Mouse (Mus musculus) liver, embryonic 14.5 days (tissue): ENCODE data around the gene Ick. TPM values are rescaled to one million over a fixed set of nuclear protein-coding genes. Genes with fewer than 3 reads are reported as not detected.
"Not testable (repeated sequence)": the region's sequence is repeated elsewhere in the genome, so short reads cannot be mapped to it uniquely, and the experiment has no call there.

Source experiments
- ATAC-seq: fragments of 200-750 bp; cut with Nextera tagmentation; 2 replicates; pipeline ENCODE4 v1.8.0; 2017; ENCODE audit warnings: moderate number of reproducible peaks, mild to moderate bottlenecking, moderate library complexity; ENCODE audit not compliant: insufficient read depth
- DNase-seq, 3 experiments: peaks; one replicate each; pipeline ENCODE4 v3.0.0-alpha.2; 2012 to 2013; ENCODE audit warnings: low read depth in 3 of 3, low spot score in 3 of 3
- H3K27ac ChIP-seq: fragments of 300-500 bp; sonication (generic); 2 replicates; pipeline ENCODE4 v1.5.1; 2014; ENCODE audit warnings: moderate library complexity, mild to moderate bottlenecking, control low read depth, inconsistent platforms
- H3K27me3 ChIP-seq: fragments of 300-500 bp; sonication (generic); 2 replicates; pipeline ENCODE4 v1.6.1; 2014; ENCODE audit warnings: mild to moderate bottlenecking, low read length, moderate library complexity; ENCODE audit not compliant: control insufficient read depth, insufficient read depth
- H3K36me3 ChIP-seq: fragments of 300-500 bp; sonication (generic); replicated peaks from 2 replicates; pipeline ENCODE4 v1.6.1; 2014; ENCODE audit warnings: low read depth; ENCODE audit not compliant: control insufficient read depth, insufficient read depth
- H3K4me1 ChIP-seq, 2 experiments: fragments of 200-500 bp in 1 of 2; fragments of 300-500 bp in 1 of 2; sonication (generic) in 1 of 2; replicated peaks; 2 replicates each; pipeline ENCODE4 v1.6.1; 2012 to 2014; ENCODE audit warnings: antibody characterized with exemption in 1 of 2, inconsistent platforms in 1 of 2, low read length in 1 of 2; ENCODE audit not compliant: control insufficient read depth in 2 of 2, insufficient read depth in 2 of 2
- H3K4me2 ChIP-seq: fragments of 300-500 bp; sonication (generic); 2 replicates; pipeline ENCODE4 v1.6.1; 2014; ENCODE audit warnings: low read depth, mild to moderate bottlenecking, control low read depth, moderate library complexity
- H3K4me3 ChIP-seq, 2 experiments: fragments of 200-500 bp in 1 of 2; fragments of 300-500 bp in 1 of 2; sonication (generic) in 1 of 2; 2 replicates each; pipeline ENCODE4 v1.5.1; 2012 to 2014; ENCODE audit warnings: low read depth in 2 of 2, low read length in 2 of 2, mild to moderate bottlenecking in 2 of 2, control low read depth in 1 of 2, inconsistent platforms in 1 of 2, moderate library complexity in 1 of 2; ENCODE audit not compliant: insufficient read depth in 1 of 2
- H3K9ac ChIP-seq: fragments of 300-500 bp; sonication (generic); replicated peaks from 2 replicates; pipeline ENCODE4 v1.6.1; 2014; ENCODE audit warnings: mild to moderate bottlenecking, control low read depth, moderate library complexity
- H3K9me3 ChIP-seq: fragments of 300-500 bp; sonication (generic); 2 replicates; pipeline ENCODE4 v1.6.1; 2016; ENCODE audit warnings: low read length, mixed read lengths; ENCODE audit not compliant: control insufficient read depth
- CTCF ChIP-seq: IDR thresholded peaks from 2 replicates; pipeline ENCODE4 v1.5.1; 2016; ENCODE audit warnings: antibody characterized with exemption, low read depth, control low read depth
- EP300 ChIP-seq: IDR thresholded peaks from 2 replicates; pipeline ENCODE4 v1.6.1; 2016; ENCODE audit warnings: antibody characterized with exemption, low read depth
- WGBS: fragments of 180-500 bp; shearing (Covaris S2); extraction: QIAGEN DNeasy Blood & Tissue Kit; methylation state at CpG from one replicate; pipeline ENCODE4 v1.1.7; 2014; ENCODE audit not compliant: insufficient replicate concordance; 5-methylcytosine and 5-hydroxymethylcytosine counted together
- polyA plus RNA-seq, 2 experiments: library from polyadenylated mRNA; depleted of rRNA in 1 of 2; stranded (reverse) in 1 of 2; unstranded in 1 of 2; fragments of >200 nt; fragmentation: Nextera tagmentation in 1 of 2; extraction: Ambion mirVana in 1 of 2; gene quantifications; 2 replicates each; pipeline versions ENCODE4 v1.2.1 to v1.2.3; 2012 to 2014

Gene Ick
- polyA plus RNA-seq, 2 experiments, result 3.6 to 3.7 TPM

DNA sequence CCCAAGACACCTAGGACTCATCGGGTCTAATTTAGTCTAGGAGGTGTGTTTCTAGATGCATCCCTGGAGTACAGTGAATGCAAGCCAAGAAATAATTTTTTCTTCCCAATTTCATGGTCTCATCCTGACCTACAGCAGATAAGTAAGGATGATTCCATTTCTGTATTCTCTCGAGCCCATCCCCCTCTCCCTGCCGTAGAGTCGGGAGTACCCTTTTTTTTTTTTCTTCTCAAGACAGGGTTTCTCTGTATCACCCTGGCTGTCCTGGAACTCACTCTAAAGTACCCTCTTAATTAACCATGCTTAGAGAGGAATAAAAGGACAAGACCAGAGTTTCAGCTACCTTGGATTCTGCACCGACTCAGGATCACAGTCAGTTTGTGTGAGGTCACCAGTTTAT is 69.2 kb downstream of the Ick start:
- DNase-seq (no peak), ATAC-seq (no peak)
- WGBS, result 68% methylated on average over 5 of the region's 5 CpGs
- Histone ChIP-seq H3K9ac (no peak overlapping the region), H3K27ac (no peak overlapping the region), H3K4me3 (no peak overlapping the region), H3K4me2 (no peak overlapping the region), H3K4me1 (peaks cover 9 to 10% of the 10 kb centered on the region in 2 experiments; a peak in 3 of 4 replicates), H3K27me3 (no peaks in the 10 kb centered on the region), H3K9me3 (no peaks in the 10 kb centered on the region), H3K36me3 (no peaks in the 10 kb centered on the region)
- TF ChIP-seq CTCF (no peak), EP300 (no peak)

DNA sequence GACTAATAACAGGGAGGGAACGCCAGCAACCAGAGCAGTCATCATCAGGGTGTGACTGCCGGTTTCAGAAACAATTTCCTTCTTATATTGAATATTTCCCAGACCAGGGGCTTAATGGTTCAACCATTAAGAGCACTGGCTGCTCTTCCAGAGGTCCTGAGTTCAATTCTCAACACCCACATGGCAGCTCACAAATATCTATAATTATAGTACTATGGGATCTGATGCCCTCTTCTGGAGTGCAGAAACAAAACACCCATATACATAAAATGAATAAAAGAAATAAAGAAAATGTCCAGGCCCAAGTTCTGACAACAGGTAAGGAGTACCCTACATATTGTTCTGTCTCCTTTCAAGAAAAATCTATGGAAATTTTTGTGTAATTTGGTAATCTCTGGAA is 70.1 kb downstream of the Ick start:
- no peaks in the 10 kb centered on the region for H3K27me3 ChIP-seq
- ATAC-seq (no peak), DNase-seq (no peak)
- TF ChIP-seq EP300 (no peak), CTCF (no peak)
- H3K27ac ChIP-seq, result no peak overlapping the region
- H3K9ac ChIP-seq, result no peak overlapping the region
- H3K36me3 ChIP-seq, result no peaks in the 10 kb centered on the region
- H3K4me2 ChIP-seq, result no peak overlapping the region
- 79% methylated on average over 2 of the region's 2 CpGs for WGBS
- no peak overlapping the region for H3K4me3 ChIP-seq
- peaks cover 9 to 14% of the 10 kb centered on the region in 2 experiments; a peak in 3 of 4 replicates for H3K4me1 ChIP-seq
- H3K9me3 ChIP-seq, result no peaks in the 10 kb centered on the region

DNA sequence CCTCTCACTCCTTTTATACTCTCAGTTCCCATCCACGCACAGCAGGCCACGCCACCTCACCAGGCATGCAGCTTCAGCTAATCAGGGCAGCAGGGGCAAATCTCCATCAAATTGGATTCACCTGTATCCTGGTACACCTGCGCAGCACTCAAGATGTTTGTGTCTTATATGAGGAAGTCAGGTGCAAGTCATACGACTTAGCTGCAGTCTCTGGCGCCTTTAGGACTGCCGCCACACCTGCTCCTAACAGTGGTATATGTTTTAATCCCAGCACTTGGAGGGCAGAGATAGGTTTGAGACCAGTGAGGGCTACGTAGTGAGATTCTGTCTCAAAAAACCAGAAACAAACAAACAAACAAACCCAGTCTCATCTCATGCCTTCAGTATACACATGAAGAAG is 73.5 kb downstream of the Ick start, which contains the start of gene Gsta4:
Gsta4 (plus strand) TSS at position 301 of the 400 bp plus-strand sequence.
- 88% methylated on average over 4 of the region's 7 CpGs for WGBS
- not testable (repeated sequence) for H3K4me1 ChIP-seq, H3K27me3 ChIP-seq, H3K27ac ChIP-seq, H3K9ac ChIP-seq, DNase-seq, H3K36me3 ChIP-seq, H3K4me2 ChIP-seq, ATAC-seq, H3K4me3 ChIP-seq, H3K9me3 ChIP-seq

- Histone ChIP-seq H3K9ac (no peak overlapping the region), H3K4me1 (peaks cover 22 to 30% of the 10 kb centered on the region in 2 experiments), H3K27ac (no peak overlapping the region), H3K9me3 (no peaks in the 10 kb centered on the region), H3K4me2 (no peak overlapping the region), H3K36me3 (no peaks in the 10 kb centered on the region), H3K27me3 (no peaks in the 10 kb centered on the region), H3K4me3 (no peak overlapping the region)
- ATAC-seq (no peak), DNase-seq (no peak)
- 80% methylated on average over 9 of the region's 9 CpGs for WGBS
- TF ChIP-seq EP300, result no peak
- TF ChIP-seq CTCF, result no peak
Measured at GRCm38 (mm10) chr9:78185686-78186085, 76.7 kb downstream of the Ick start.

GRCm38 (mm10) chr9:78188910-78189309 is 79.9 kb downstream of the Ick start:
- H3K4me2 ChIP-seq, result peak overlapping the region; percentile 21
- H3K4me1 ChIP-seq, result peaks cover 25 to 36% of the 10 kb centered on the region in 2 experiments
- DNase-seq (peak; percentile 40 to 49 (median 46)), ATAC-seq (peak; percentile 76)
- 24% methylated on average over 8 of the region's 8 CpGs for WGBS
- no peaks in the 10 kb centered on the region for H3K36me3 ChIP-seq
- TF ChIP-seq CTCF (no peak), EP300 (peak; percentile 66)
- peak overlapping the region; percentile 72 for H3K27ac ChIP-seq
- H3K9ac ChIP-seq, result peak overlapping the region; percentile 27
- H3K27me3 ChIP-seq, result no peaks in the 10 kb centered on the region
- no peak overlapping the region for H3K4me3 ChIP-seq
- H3K9me3 ChIP-seq, result no peaks in the 10 kb centered on the region
